Mouse (Mus musculus): ENCODE data around the gene Elovl5. TPM values are rescaled to one million over a fixed set of nuclear protein-coding genes. Genes with fewer than 3 reads are reported as not detected.

Gene Elovl5
- polyA plus RNA-seq, 1 experiment, result 45.1 TPM

GRCm38 (mm10) chr9:78006209-78007001, 89.2 kb downstream of the Elovl5 start:
- no peak overlapping the region for H3K4me2 ChIP-seq (ENCODE audit: low read depth)
- H3K79me2 ChIP-seq (ENCODE audit: control insufficient read depth, insufficient read depth), result no peaks in the 10 kb centered on the region
- no peaks in the 10 kb centered on the region for H3K36me3 ChIP-seq (ENCODE audit: control insufficient read depth, insufficient read depth)
- H3K27me3 ChIP-seq (ENCODE audit: control insufficient read depth, insufficient read depth, insufficient read length), result no peaks in the 10 kb centered on the region
- no peak for TF ChIP-seq USF1 (IDR thresholded peaks at IDR 0.05; ENCODE audit: low read depth)
- no peak for TF ChIP-seq MYOG (IDR thresholded peaks at IDR 0.05; ENCODE audit: control insufficient read depth in 1 of 3, insufficient read depth in 1 of 3, insufficient read length in 2 of 3, low read depth in 2 of 3)
- no peak for TF ChIP-seq MAX (IDR thresholded peaks at IDR 0.05; ENCODE audit: low read depth)
- TF ChIP-seq POLR2A (IDR thresholded peaks at IDR 0.05; ENCODE audit: insufficient read length, low read depth), result no peak
- TF ChIP-seq POLR2AphosphoS2 (IDR thresholded peaks at IDR 0.05; ENCODE audit: insufficient read length, low read depth), result no peak
- TF ChIP-seq REST (IDR thresholded peaks at IDR 0.05; ENCODE audit: insufficient read depth, insufficient read length), result no peak
- TF ChIP-seq SRF (IDR thresholded peaks at IDR 0.05; ENCODE audit: control insufficient read depth, insufficient read length, low read depth), result no peak
- no peak for TF ChIP-seq TCF12 (IDR thresholded peaks at IDR 0.05; ENCODE audit: insufficient read depth, poor library complexity, severe bottlenecking)
- no peak for TF ChIP-seq CEBPB (IDR thresholded peaks at IDR 0.05; ENCODE audit: insufficient read depth, poor library complexity, severe bottlenecking)
- H3ac ChIP-seq (ENCODE audit: control insufficient read depth, insufficient read length), result no peak overlapping the region
- H3K4me3 ChIP-seq, result no peak overlapping the region

GRCm38 (mm10) chr9:78009382-78009781, 92.2 kb downstream of the Elovl5 start:
- no peak for TF ChIP-seq POLR2A (IDR thresholded peaks at IDR 0.05; ENCODE audit: insufficient read length, low read depth)
- TF ChIP-seq TCF3 (IDR thresholded peaks at IDR 0.05; ENCODE audit: insufficient read length, low read depth), result no peak
- TF ChIP-seq USF1 (IDR thresholded peaks at IDR 0.05; ENCODE audit: low read depth), result no peak
- TF ChIP-seq REST (IDR thresholded peaks at IDR 0.05; ENCODE audit: insufficient read depth, insufficient read length), result no peak
- no peak for TF ChIP-seq CEBPB (IDR thresholded peaks at IDR 0.05; ENCODE audit: insufficient read depth, poor library complexity, severe bottlenecking)
- TF ChIP-seq SRF (IDR thresholded peaks at IDR 0.05; ENCODE audit: control insufficient read depth, insufficient read length, low read depth), result no peak
- H3K36me3 ChIP-seq (ENCODE audit: control insufficient read depth, insufficient read depth), result no peaks in the 10 kb centered on the region
- H3K4me3 ChIP-seq, result no peak overlapping the region
- H3K79me2 ChIP-seq (ENCODE audit: control insufficient read depth, insufficient read depth), result no peaks in the 10 kb centered on the region
- H3K4me2 ChIP-seq (ENCODE audit: low read depth), result no peak overlapping the region
- H3ac ChIP-seq (ENCODE audit: control insufficient read depth, insufficient read length), result no peak overlapping the region
- no peaks in the 10 kb centered on the region for H3K27me3 ChIP-seq (ENCODE audit: control insufficient read depth, insufficient read depth, insufficient read length)

DNA sequence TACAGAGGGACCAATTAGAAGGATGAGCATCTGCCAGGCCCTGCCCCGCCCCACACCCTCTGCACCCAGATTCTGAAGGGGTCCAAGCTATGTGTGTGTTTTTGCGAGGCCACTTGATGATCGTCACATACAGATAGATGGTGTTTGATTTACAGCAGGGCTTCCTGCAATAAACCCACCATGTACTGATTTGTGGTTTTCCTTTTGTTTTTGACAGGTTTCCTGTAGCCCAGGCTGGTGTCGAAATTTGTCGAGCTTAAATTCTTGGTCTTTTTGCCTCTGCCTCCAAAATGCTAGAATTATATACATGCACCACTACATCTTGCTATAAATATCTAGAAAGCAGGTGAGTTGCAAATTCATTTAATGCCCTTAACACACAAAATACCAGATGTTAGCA, 93.0 kb downstream of the Elovl5 start:
- Histone ChIP-seq H3K4me3 (no peak overlapping the region), H3ac (ENCODE audit: control insufficient read depth, insufficient read length) (no peak overlapping the region), H3K36me3 (ENCODE audit: control insufficient read depth, insufficient read depth) (no peaks in the 10 kb centered on the region), H3K4me2 (ENCODE audit: low read depth) (no peak overlapping the region), H3K79me2 (ENCODE audit: control insufficient read depth, insufficient read depth) (no peaks in the 10 kb centered on the region), H3K27me3 (ENCODE audit: control insufficient read depth, insufficient read depth, insufficient read length) (no peaks in the 10 kb centered on the region)
- TF ChIP-seq E2F4 (IDR thresholded peaks at IDR 0.05; ENCODE audit: insufficient read depth), result no peak
- no peak for TF ChIP-seq TCF12 (IDR thresholded peaks at IDR 0.05; ENCODE audit: insufficient read depth, poor library complexity, severe bottlenecking)
- no peak for TF ChIP-seq REST (IDR thresholded peaks at IDR 0.05; ENCODE audit: insufficient read depth, insufficient read length)
- no peak for TF ChIP-seq USF1 (IDR thresholded peaks at IDR 0.05; ENCODE audit: low read depth)
- no peak for TF ChIP-seq TCF3 (IDR thresholded peaks at IDR 0.05; ENCODE audit: insufficient read length, low read depth)
- no peak for TF ChIP-seq CEBPB (IDR thresholded peaks at IDR 0.05; ENCODE audit: insufficient read depth, poor library complexity, severe bottlenecking)
- no peak for TF ChIP-seq POLR2A (IDR thresholded peaks at IDR 0.05; ENCODE audit: insufficient read length, low read depth)
- no peak for TF ChIP-seq POLR2AphosphoS2 (IDR thresholded peaks at IDR 0.05; ENCODE audit: insufficient read length, low read depth)
- TF ChIP-seq SRF (IDR thresholded peaks at IDR 0.05; ENCODE audit: control insufficient read depth, insufficient read length, low read depth), result no peak
- no peak for TF ChIP-seq MYOG (IDR thresholded peaks at IDR 0.05; ENCODE audit: control insufficient read depth in 1 of 3, insufficient read depth in 1 of 3, insufficient read length in 2 of 3, low read depth in 2 of 3)
- no peak for TF ChIP-seq MYOD1 (IDR thresholded peaks at IDR 0.05; ENCODE audit: control insufficient read depth in 1 of 3, insufficient read length in 2 of 3, low read depth in 2 of 3)

DNA sequence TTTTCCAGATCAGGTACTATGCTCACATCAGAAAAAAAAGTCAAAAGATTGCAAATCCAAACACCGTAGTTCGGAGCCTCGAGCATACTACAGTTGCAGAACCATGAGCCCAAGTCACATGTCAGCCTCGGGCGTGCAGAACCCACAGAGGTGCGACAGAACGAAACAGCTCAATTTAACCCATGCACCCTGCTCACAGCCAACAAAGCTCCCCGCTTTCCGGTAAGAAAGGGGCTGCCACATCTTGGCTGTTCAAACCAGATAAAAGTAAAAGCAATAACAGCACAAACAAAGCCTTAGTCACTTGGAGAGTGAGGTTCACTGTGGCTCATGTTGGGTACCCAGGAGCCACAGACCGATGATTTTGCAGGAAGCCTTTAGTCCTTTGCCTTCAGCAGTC, 93.5 kb downstream of the Elovl5 start:
- H3K4me2 ChIP-seq (ENCODE audit: low read depth), result no peak overlapping the region

DNA sequence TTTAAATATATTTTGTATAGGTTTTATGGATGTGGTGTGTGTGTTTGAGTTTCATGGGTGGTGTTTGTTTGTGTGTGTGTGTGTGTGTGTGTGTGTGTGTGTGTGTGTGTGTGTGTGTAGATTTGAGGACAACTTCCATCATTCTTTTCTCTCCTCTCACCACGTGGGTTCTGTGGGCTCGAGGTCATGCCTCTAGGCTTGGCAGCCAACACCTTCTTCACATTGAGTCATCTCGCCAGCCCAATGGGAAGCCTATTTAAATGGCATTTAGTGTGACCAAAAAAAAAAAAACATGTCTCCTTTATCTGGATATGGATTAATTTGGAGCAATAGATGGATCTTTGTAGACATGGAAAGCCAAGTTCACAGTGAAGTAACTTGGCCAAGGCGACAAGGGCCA, 94.9 kb downstream of the Elovl5 start:
- no peaks in the 10 kb centered on the region for H3K36me3 ChIP-seq (ENCODE audit: control insufficient read depth, insufficient read depth)
- no peak overlapping the region for H3K4me3 ChIP-seq
- TF ChIP-seq POLR2A (IDR thresholded peaks at IDR 0.05; ENCODE audit: insufficient read length, low read depth), result no peak
- TF ChIP-seq USF1 (IDR thresholded peaks at IDR 0.05; ENCODE audit: low read depth), result peak; percentile 25

More for the DNA sequence above, 93.5 kb downstream of the Elovl5 start:
- TF ChIP-seq TCF3 (IDR thresholded peaks at IDR 0.05; ENCODE audit: insufficient read length, low read depth) (no peak), REST (IDR thresholded peaks at IDR 0.05; ENCODE audit: insufficient read depth, insufficient read length) (no peak), MYOD1 (IDR thresholded peaks at IDR 0.05; ENCODE audit: control insufficient read depth in 1 of 3, insufficient read length in 2 of 3, low read depth in 2 of 3) (no peak), CEBPB (IDR thresholded peaks at IDR 0.05; ENCODE audit: insufficient read depth, poor library complexity, severe bottlenecking) (no peak), USF1 (IDR thresholded peaks at IDR 0.05; ENCODE audit: low read depth) (no peak), MAX (IDR thresholded peaks at IDR 0.05; ENCODE audit: low read depth) (no peak)
- H3K27me3 ChIP-seq (ENCODE audit: control insufficient read depth, insufficient read depth, insufficient read length), result no peaks in the 10 kb centered on the region
- no peak overlapping the region for H3K4me3 ChIP-seq
- H3K36me3 ChIP-seq (ENCODE audit: control insufficient read depth, insufficient read depth), result no peaks in the 10 kb centered on the region
- H3K79me2 ChIP-seq (ENCODE audit: control insufficient read depth, insufficient read depth), result no peaks in the 10 kb centered on the region
- no peak overlapping the region for H3ac ChIP-seq (ENCODE audit: control insufficient read depth, insufficient read length)

More for the DNA sequence above, 94.9 kb downstream of the Elovl5 start:
- H3K27me3 ChIP-seq (ENCODE audit: control insufficient read depth, insufficient read depth, insufficient read length), result no peaks in the 10 kb centered on the region
- no peaks in the 10 kb centered on the region for H3K79me2 ChIP-seq (ENCODE audit: control insufficient read depth, insufficient read depth)
- no peak overlapping the region for H3ac ChIP-seq (ENCODE audit: control insufficient read depth, insufficient read length)
- peak overlapping the region; percentile 13 for H3K4me2 ChIP-seq (ENCODE audit: low read depth)

Measured in myocyte (in vitro differentiated cells).